Mouse (Mus musculus): ENCODE measurements around the gene Scube1. TPM values are rescaled to one million over a fixed set of nuclear protein-coding genes. Genes with fewer than 3 reads are reported as not detected.

Scube1 gene
- polyA plus RNA-seq, 1 experiment from 2014 or later: 8.7 TPM

GRCm38 (mm10) chr15:83631071-83631470 is 93.8 kb downstream of the Scube1 start:
- Histone ChIP-seq H3K9me3 (replicated peaks; ENCODE audit: control insufficient read depth, low read length, poor library complexity, severe bottlenecking) (no peaks in the 10 kb centered on the region), H3K27me3 (ENCODE audit: control insufficient read depth, insufficient read depth, low read depth, low read length) (no peaks in the 10 kb centered on the region), H3K4me1 (ENCODE audit: control insufficient read depth, insufficient read depth, low read length) (no peaks in the 10 kb centered on the region), H3K27ac (ENCODE audit: low read length) (no peak overlapping the region), H3K4me2 (ENCODE audit: low read length) (no peak overlapping the region), H3K9ac (ENCODE audit: low read depth, low read length) (no peak overlapping the region), H3K36me3 (ENCODE audit: control insufficient read depth, insufficient read depth, low read length) (no peaks in the 10 kb centered on the region), H3K4me3 (ENCODE audit: low read depth, low read length) (no peak overlapping the region)
- no peak for ATAC-seq
- WGBS: 86% methylated on average over 7 of the region's 7 CpGs

GRCm38 (mm10) chr15:83629716-83630115 is 95.1 kb downstream of the Scube1 start:
- no peak overlapping the region for H3K4me2 ChIP-seq (ENCODE audit: low read length)
- no peak overlapping the region for H3K4me3 ChIP-seq (ENCODE audit: low read depth, low read length)
- H3K9me3 ChIP-seq (replicated peaks; ENCODE audit: control insufficient read depth, low read length, poor library complexity, severe bottlenecking): no peaks in the 10 kb centered on the region
- H3K9ac ChIP-seq (ENCODE audit: low read depth, low read length): no peak overlapping the region
- no peaks in the 10 kb centered on the region for H3K36me3 ChIP-seq (ENCODE audit: control insufficient read depth, insufficient read depth, low read length)
- no peaks in the 10 kb centered on the region for H3K4me1 ChIP-seq (ENCODE audit: control insufficient read depth, insufficient read depth, low read length)
- no peak overlapping the region for H3K27ac ChIP-seq (ENCODE audit: low read length)
- no peak for ATAC-seq
- 78% methylated on average over 3 of the region's 3 CpGs for WGBS
- H3K27me3 ChIP-seq (ENCODE audit: control insufficient read depth, insufficient read depth, low read depth, low read length): no peaks in the 10 kb centered on the region

- H3K4me2 ChIP-seq (ENCODE audit: low read length): no peak overlapping the region
- no peak overlapping the region for H3K27ac ChIP-seq (ENCODE audit: low read length)
- no peaks in the 10 kb centered on the region for H3K27me3 ChIP-seq (ENCODE audit: control insufficient read depth, insufficient read depth, low read depth, low read length)
- H3K36me3 ChIP-seq (ENCODE audit: control insufficient read depth, insufficient read depth, low read length): no peaks in the 10 kb centered on the region
- ATAC-seq: no peak
- H3K4me1 ChIP-seq (ENCODE audit: control insufficient read depth, insufficient read depth, low read length): no peaks in the 10 kb centered on the region
- H3K9me3 ChIP-seq (replicated peaks; ENCODE audit: control insufficient read depth, low read length, poor library complexity, severe bottlenecking): no peaks in the 10 kb centered on the region
- H3K4me3 ChIP-seq (ENCODE audit: low read depth, low read length): no peak overlapping the region
- no peak overlapping the region for H3K9ac ChIP-seq (ENCODE audit: low read depth, low read length)
- WGBS: 90% methylated on average over 2 of the region's 2 CpGs
These were observed 98.6 kb downstream of the Scube1 start for GRCm38 (mm10) chr15:83626142-83626645.

- Histone ChIP-seq H3K9ac (ENCODE audit: low read depth, low read length) (no peak overlapping the region), H3K4me1 (ENCODE audit: control insufficient read depth, insufficient read depth, low read length) (no peaks in the 10 kb centered on the region), H3K27me3 (ENCODE audit: control insufficient read depth, insufficient read depth, low read depth, low read length) (no peaks in the 10 kb centered on the region), H3K4me3 (ENCODE audit: low read depth, low read length) (no peak overlapping the region), H3K4me2 (ENCODE audit: low read length) (no peak overlapping the region), H3K36me3 (ENCODE audit: control insufficient read depth, insufficient read depth, low read length) (no peaks in the 10 kb centered on the region), H3K27ac (ENCODE audit: low read length) (no peak overlapping the region), H3K9me3 (replicated peaks; ENCODE audit: control insufficient read depth, low read length, poor library complexity, severe bottlenecking) (no peaks in the 10 kb centered on the region)
- WGBS: 90% methylated on average over 3 of the region's 3 CpGs
- no peak for ATAC-seq
These were observed 109.6 kb downstream of the Scube1 start for GRCm38 (mm10) chr15:83615245-83615644.

- Histone ChIP-seq H3K4me3 (ENCODE audit: low read depth, low read length) (no peak overlapping the region), H3K27me3 (ENCODE audit: control insufficient read depth, insufficient read depth, low read depth, low read length) (no peaks in the 10 kb centered on the region), H3K9ac (ENCODE audit: low read depth, low read length) (no peak overlapping the region), H3K9me3 (replicated peaks; ENCODE audit: control insufficient read depth, low read length, poor library complexity, severe bottlenecking) (no peaks in the 10 kb centered on the region), H3K4me2 (ENCODE audit: low read length) (no peak overlapping the region), H3K36me3 (ENCODE audit: control insufficient read depth, insufficient read depth, low read length) (no peaks in the 10 kb centered on the region), H3K4me1 (ENCODE audit: control insufficient read depth, insufficient read depth, low read length) (no peaks in the 10 kb centered on the region), H3K27ac (ENCODE audit: low read length) (no peak overlapping the region)
- ATAC-seq: no peak
- WGBS: 55% methylated on average over 15 of the region's 15 CpGs
These were observed 117.6 kb downstream of the Scube1 start for GRCm38 (mm10) chr15:83607115-83607802.

- Histone ChIP-seq H3K27ac (ENCODE audit: low read length) (no peak overlapping the region), H3K9ac (ENCODE audit: low read depth, low read length) (no peak overlapping the region), H3K4me2 (ENCODE audit: low read length) (no peak overlapping the region), H3K4me3 (ENCODE audit: low read depth, low read length) (no peak overlapping the region), H3K36me3 (ENCODE audit: control insufficient read depth, insufficient read depth, low read length) (no peaks in the 10 kb centered on the region), H3K9me3 (replicated peaks; ENCODE audit: control insufficient read depth, low read length, poor library complexity, severe bottlenecking) (no peaks in the 10 kb centered on the region), H3K4me1 (ENCODE audit: control insufficient read depth, insufficient read depth, low read length) (no peaks in the 10 kb centered on the region), H3K27me3 (ENCODE audit: control insufficient read depth, insufficient read depth, low read depth, low read length) (no peaks in the 10 kb centered on the region)
- 90% methylated on average over 8 of the region's 8 CpGs for WGBS
- no peak for ATAC-seq
These were observed 118.1 kb downstream of the Scube1 start for GRCm38 (mm10) chr15:83606700-83607099.

- Histone ChIP-seq H3K4me2 (ENCODE audit: low read length) (no peak overlapping the region), H3K36me3 (ENCODE audit: control insufficient read depth, insufficient read depth, low read length) (no peaks in the 10 kb centered on the region), H3K27ac (ENCODE audit: low read length) (no peak overlapping the region), H3K4me1 (ENCODE audit: control insufficient read depth, insufficient read depth, low read length) (no peaks in the 10 kb centered on the region), H3K27me3 (ENCODE audit: control insufficient read depth, insufficient read depth, low read depth, low read length) (no peaks in the 10 kb centered on the region), H3K4me3 (ENCODE audit: low read depth, low read length) (no peak overlapping the region), H3K9ac (ENCODE audit: low read depth, low read length) (no peak overlapping the region), H3K9me3 (replicated peaks; ENCODE audit: control insufficient read depth, low read length, poor library complexity, severe bottlenecking) (no peaks in the 10 kb centered on the region)
- ATAC-seq: no peak
- 92% methylated on average over 11 of the region's 11 CpGs for WGBS
These were observed 118.6 kb downstream of the Scube1 start for GRCm38 (mm10) chr15:83606216-83606615.

GRCm38 (mm10) chr15:83603426-83603825 is 121.4 kb downstream of the Scube1 start:
- H3K36me3 ChIP-seq (ENCODE audit: control insufficient read depth, insufficient read depth, low read length): no peaks in the 10 kb centered on the region
- no peak overlapping the region for H3K4me3 ChIP-seq (ENCODE audit: low read depth, low read length)
- H3K4me2 ChIP-seq (ENCODE audit: low read length): no peak overlapping the region
- no peaks in the 10 kb centered on the region for H3K27me3 ChIP-seq (ENCODE audit: control insufficient read depth, insufficient read depth, low read depth, low read length)
- H3K27ac ChIP-seq (ENCODE audit: low read length): no peak overlapping the region
- H3K9me3 ChIP-seq (replicated peaks; ENCODE audit: control insufficient read depth, low read length, poor library complexity, severe bottlenecking): no peaks in the 10 kb centered on the region
- ATAC-seq: no peak
- H3K4me1 ChIP-seq (ENCODE audit: control insufficient read depth, insufficient read depth, low read length): no peaks in the 10 kb centered on the region
- WGBS: 97% methylated on average over 7 of the region's 7 CpGs
- H3K9ac ChIP-seq (ENCODE audit: low read depth, low read length): no peak overlapping the region

- Histone ChIP-seq H3K36me3 (ENCODE audit: control insufficient read depth, insufficient read depth, low read length) (no peaks in the 10 kb centered on the region), H3K4me2 (ENCODE audit: low read length) (no peak overlapping the region), H3K4me3 (ENCODE audit: low read depth, low read length) (no peak overlapping the region), H3K9me3 (replicated peaks; ENCODE audit: control insufficient read depth, low read length, poor library complexity, severe bottlenecking) (no peaks in the 10 kb centered on the region), H3K9ac (ENCODE audit: low read depth, low read length) (no peak overlapping the region), H3K27me3 (ENCODE audit: control insufficient read depth, insufficient read depth, low read depth, low read length) (no peaks in the 10 kb centered on the region), H3K27ac (ENCODE audit: low read length) (no peak overlapping the region), H3K4me1 (ENCODE audit: control insufficient read depth, insufficient read depth, low read length) (no peaks in the 10 kb centered on the region)
- WGBS: 96% methylated on average over 1 of the region's 1 CpGs
- no peak for ATAC-seq
These were observed 121.8 kb downstream of the Scube1 start for GRCm38 (mm10) chr15:83603046-83603396.
